Mouse (Mus musculus) activated CD4-positive, CD25-positive, alpha-beta regulatory T cell, adult 4 months (primary cell): ENCODE measurements around the gene Mcfd2. TPM values are rescaled to one million over a fixed set of nuclear protein-coding genes. Genes with fewer than 3 reads are reported as not detected.
A peak's percentile ranks its signal among the peaks of the same experiment; 100 is the strongest.

Experiments used
- ATAC-seq: one replicate; pipeline ENCODE4 v1.8.0; 2017
- polyA plus RNA-seq, 2 experiments: library from polyadenylated mRNA; unstranded; fragments of 100-300 nt; shearing (Covaris generic); gene quantifications; one replicate each; pipeline ENCODE4 v1.2.1; 2017

Mcfd2 gene
- polyA plus RNA-seq, 2 experiments from 2014 or later = 24.7 to 33.3 TPM

- ATAC-seq = no peak
Measured at GRCm38 (mm10) chr17:87287197-87287777, 21.6 kb upstream of the Mcfd2 start.

GRCm38 (mm10) chr17:87286481-87287143, 20.9 kb upstream of the Mcfd2 start:
- ATAC-seq = no peak

DNA sequence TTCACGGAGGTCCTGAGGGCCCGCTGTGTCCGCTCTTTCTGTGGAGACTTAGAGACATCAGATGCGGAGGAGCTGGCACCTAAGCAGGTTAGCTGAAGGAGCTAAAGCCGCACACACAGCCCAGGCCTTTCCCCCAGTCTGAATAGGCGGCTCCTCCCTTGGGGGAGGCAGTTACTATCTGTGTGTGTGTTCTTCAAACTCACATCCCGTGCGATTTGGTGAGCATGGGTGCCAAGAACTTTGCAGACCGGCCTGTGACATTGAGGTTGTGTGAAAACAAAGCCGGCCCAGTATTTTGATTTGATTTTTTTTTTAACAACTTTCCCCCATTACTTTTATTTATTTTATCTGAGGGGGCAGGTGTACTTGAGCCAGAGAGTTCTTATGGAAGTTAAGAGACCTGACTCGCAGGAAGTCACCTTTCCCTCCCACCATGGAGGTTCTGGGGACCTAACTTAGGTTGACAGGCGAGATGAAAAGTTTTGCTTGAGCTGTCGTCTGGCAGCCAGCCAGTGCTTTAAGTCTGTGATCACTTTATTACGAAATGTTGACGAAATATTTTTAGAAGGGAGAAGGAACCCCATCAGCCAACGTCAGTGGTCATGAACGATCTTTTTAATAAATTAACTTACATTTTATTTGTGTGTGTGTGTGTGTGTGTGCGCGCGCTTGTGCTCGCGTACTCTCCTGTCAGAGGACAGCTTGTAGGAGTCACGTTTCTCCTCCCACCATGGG, 20.2 kb upstream of the Mcfd2 start:
- ATAC-seq = no peak

- no peak for ATAC-seq
Measured at GRCm38 (mm10) chr17:87284482-87285040, 18.8 kb upstream of the Mcfd2 start.

DNA sequence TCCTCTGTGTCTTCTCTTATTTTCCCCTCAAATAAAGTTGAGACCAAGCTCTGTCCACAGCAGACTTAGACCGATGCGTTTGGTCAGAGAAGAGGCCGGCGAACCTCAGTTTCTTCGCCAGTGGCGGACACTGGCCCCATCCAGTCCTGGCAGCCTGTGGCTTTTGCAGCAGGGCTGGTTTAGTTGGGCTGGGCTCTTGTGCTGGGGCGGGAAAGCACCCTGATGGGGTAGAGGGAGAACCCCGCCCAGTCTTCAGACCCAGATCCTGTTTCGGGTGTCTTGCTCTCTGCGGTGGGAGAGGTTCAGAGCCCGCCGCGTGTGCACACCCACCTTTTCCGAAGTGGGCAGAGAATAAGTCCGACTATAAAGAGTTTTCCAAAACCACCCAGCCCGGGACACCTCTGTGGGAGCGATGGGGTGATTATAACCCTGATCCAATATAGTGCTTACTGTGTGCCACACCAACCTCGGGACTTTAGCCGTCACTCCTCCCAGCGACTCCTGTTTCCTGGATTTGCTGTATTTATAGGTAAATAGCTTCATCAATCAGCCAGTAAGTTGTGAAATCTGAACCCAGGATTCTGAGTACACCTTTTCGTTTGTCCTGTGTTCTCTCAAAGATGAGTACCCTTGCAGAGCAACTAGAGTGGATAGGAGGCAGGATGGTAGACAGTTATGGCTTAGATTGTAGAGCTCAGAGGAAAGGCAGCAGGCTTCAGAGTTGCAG, 18.2 kb upstream of the Mcfd2 start:
- peak; percentile 68 for ATAC-seq

DNA sequence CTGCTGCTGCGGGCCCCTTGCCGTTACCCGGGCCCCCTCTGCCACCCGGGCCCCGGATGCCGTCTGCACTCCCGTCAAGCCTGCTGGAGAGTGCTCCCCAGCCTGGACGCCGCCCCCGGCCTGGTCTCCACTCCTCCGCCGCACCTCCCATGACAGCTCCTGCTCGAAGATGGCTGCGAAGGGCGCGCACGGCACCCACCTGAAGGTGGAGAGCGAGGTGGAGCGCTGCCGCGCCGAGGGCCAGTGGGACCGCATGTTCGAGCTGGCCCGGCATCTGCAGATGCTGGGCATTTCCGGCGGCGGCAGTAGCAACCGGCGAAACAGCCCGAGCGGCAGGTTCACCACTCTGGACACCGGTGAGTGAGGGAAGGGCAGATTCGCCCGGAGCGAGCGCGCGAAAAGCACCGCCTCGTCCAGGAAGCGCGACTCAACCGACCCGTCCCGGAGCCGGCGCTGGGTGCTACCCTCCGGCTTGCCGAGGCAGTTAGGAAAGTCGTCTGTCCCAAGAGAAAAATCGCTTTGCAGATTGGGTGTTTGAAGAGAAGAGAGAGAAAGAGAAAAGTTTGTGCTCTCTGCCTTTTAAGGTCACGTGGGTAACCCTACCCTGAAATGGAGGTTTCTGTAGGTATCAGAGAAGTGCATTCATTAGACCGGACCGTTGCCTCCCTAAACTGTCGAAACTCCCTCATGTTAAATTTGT, 17.5 kb upstream of the Mcfd2 start:
- ATAC-seq = peak; percentile 24

DNA sequence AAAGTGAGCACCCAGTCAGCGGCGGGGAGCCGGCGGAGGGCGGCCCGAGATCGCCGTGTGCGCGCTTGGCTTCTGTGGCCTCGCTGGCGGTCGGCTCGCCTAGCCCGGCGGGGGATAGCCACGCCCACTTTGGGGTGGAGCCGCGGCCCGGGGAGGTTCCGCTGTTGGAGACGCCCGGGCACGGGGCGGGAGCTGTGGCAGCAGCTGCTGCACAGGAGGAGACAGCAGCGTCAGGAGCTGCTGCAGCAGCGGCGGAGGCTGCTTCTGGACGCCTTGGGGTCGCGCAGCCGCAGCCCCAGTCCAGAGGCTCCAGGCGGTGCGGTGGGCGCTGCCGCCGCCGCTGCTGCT, 16.9 kb upstream of the Mcfd2 start, which contains the start of gene Ttc7:
Ttc7 (plus strand) TSS at position 181 of the 348 bp plus-strand sequence.
- peak; percentile 61 for ATAC-seq

GRCm38 (mm10) chr17:87282007-87282705, 16.4 kb upstream of the Mcfd2 start:
- peak; percentile 43 for ATAC-seq

DNA sequence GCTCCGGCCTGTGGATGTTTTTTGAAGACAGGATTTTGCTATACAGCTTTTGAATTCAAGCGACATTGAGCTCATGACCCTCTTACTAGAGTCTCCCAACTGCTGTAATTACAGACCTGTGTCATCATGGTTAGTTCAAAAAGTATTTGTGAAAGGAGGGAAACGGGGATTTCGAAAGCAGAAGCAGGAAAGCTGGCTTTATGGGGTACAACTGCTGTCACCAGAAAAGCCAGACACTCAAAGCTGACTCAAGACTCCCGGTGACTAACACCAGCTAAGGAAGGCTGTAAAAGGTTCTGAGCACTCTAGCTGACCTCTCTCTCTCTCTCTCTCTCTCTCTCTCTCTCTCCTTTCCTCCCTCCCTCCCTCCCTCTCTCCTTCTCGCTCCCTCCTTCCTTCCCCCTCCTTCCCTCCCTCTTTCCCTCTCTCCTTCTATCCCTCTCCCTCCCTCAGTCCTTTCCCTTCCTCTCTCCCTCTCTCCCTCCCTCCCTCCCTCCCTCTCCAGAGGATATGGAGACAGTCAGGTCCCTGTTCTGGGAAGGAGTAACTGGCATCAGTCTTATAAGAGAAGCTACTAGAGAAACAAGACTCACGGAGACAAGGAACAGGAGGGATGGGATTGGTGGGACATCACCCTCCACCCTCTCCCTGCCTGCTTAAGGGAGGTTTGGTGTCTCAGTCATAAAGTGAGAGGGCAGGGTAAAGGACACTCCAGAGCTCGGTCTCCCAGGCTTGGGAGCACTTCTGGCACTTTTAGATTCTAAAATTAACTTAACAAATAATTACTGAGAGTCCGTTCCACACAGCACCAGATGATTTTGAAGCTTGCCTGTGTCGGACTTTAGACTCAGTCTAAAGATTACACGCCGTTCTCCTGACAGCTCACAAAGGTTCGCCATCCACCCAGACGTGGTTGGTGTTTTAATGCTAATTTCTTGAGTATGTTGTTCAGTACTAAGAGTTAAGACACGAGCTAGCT, 9.9 kb upstream of the Mcfd2 start:
- no peak for ATAC-seq

GRCm38 (mm10) chr17:87269454-87269853, 3.7 kb upstream of the Mcfd2 start:
- no peak for ATAC-seq

DNA sequence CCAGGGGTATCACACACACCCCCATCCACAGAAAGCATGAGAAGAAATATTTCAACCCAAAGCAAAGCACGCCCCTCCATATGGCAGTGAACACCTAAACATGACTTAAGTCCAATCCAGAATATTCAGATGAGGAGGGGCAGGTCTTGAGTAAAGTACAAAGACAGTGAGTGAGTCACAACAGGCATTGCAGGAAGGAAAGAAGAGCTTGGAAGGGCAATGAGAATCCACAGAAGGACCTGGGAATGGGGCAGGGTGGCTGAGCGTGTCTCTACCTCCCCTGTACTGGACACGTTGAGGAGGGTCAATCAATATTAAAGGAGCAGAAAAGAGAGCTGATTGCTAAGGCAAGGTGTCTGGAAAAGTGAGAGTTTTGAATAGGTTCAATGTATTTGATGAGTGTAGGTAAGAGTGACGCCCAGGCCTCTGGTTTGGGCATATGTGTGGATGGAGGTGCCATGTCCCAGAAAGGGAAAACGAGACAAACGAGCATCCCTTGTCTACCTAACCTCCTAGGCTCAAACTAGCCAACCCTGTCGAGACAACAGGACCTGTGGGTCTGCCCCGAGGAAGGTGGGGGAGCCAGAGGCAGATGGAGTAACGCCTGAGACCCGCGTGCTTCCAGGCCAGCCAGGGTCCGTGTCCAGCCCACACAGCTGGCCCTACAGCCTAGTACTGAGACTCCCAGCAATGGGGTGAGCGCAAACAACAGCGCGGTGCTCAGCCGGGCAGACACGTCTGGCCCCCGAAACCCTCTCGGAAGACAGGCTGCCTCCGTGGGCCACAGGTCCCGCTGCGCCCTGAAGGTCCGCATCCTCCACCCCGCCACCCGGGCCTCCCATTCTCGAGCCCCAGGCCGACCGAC, 576 bp downstream of the Mcfd2 start:
- ATAC-seq = peak; percentile 48

DNA sequence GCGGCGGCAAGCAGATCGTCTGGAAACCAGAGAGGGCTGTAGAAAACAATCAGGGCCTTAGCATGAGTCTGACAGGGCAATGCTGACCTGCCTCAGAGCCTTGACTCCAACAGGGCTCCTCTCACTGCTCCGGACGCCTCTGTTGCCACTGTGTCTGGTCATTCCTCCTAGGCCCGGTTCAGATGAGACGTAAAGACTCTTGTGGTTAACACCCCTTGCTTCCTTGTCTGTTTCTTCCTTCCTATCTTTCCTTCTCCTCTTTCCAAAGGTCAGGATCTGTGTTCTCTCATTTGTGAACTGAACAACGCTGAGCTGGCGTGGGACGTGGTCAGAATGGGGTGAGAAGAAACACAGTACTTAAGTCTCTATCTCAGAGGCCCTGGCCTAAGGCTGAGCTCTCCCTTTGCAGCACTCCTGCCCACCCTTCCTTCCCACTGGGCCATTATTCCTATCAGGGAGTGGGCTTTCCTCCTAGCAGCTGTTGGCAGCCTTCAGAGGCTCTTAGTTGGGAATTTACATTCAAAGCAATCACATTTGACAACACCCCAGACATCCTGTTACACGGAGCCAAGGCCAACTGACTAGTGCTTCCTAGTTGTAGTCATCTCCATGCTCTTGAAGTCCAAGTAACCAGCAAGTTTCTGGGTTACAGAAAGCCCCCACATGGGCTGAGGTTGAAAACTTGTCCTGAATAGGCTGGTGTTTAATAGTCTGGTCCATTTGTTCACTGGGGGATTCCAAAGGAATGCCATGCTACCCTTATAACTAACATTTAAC, 1.5 kb downstream of the Mcfd2 start:
- no peak for ATAC-seq

- no peak for ATAC-seq
Measured at GRCm38 (mm10) chr17:87263401-87263800, 2.3 kb downstream of the Mcfd2 start.

DNA sequence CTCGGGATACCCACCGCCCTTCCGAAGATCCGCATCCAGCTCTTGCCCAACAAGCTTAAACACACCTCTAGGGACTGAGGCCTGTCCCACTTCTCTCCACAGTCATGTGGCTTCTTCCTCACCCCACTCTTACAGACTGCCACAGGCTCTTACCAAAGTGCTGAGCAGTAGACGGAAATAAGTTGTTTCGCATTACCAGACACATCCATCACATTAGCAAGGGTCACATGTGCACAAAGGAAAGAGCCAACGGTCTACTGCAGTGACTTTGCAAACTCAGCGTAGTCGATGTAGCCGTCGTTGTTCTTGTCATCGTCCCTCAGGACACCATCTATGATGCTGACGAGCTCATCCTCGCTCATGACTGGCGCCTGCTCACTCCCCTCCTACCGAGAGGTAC, 10.1 kb downstream of the Mcfd2 start:
- ATAC-seq = no peak

DNA sequence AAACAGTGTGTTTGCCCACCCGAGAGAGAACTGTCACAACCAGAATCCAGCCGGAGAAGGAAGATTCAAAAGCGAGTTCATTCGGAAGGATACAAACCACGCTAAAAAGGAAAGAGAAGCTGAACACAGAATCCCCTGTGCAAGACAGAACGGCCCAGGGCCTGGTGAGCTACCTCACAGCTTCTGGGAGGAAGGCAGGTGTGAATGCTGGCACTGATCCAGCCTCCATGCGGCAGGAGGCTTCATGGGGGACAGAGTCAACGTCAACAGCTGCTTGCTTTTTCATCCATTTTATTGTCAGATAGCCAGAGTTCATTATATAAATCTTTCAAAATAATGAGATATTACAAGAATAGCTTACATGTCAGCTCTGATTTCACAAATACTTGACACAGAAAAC, 11.4 kb downstream of the Mcfd2 start:
- no peak for ATAC-seq

DNA sequence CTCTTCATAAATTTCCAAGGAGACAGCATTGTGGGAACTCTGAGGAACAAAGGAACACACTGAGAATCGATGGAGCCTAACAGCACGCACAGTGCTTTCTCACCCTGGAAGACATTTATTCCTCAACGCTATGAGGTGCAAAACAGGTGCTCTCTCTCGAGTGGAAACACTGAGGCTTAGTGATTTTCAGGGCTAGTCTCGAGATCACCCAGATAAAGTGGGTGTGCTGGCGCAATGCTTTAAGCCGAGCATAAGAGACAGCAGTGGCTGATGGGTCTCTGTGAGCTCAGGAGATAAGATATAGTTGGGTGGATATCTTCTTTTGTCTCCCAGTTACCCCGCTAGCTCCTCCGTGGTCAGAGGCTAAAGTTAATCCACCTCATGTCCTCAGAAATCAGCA, 19.6 kb downstream of the Mcfd2 start:
- ATAC-seq = no peak

DNA sequence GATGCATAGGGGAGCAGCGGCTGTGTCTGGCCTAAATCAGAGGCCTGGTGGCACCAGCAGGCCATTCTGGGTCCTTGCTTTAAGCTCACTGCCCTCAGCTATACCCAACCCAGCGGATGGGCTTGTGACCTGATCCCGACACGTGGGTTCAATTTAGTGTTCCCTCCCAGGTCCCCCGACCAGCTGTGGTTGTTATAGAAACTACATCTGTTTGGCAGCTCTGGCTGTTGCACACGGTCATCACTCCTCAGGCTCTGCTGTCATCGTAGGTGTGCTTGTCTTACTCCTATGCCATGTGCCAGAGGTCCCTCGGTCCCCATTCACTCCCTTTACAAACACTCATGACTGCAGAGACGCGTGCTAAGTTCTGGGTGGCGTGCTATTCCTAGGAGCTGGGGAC, 27.9 kb downstream of the Mcfd2 start:
- ATAC-seq = no peak
